Mouse (Mus musculus) common myeloid progenitor, adult 5-6 weeks (primary cell): ENCODE data around the gene Mlana. TPM values are rescaled to one million over a fixed set of nuclear protein-coding genes. Genes with fewer than 3 reads are reported as not detected.

Source experiments
- ATAC-seq: replicated peaks from 2 replicates; pipeline ENCODE4 v1.8.0; 2016; ENCODE audit warnings: low read depth, mild to moderate bottlenecking, moderate TSS enrichment, inconsistent platforms; ENCODE audit not compliant: poor library complexity, severe bottlenecking
- total RNA-seq: library from RNA; stranded (forward); fragments of 200-1000, 187-1606 nt; gene quantifications from 2 replicates; pipeline ENCODE4 v1.2.3, GENCODE M21; 2017

The Mlana gene
- total RNA-seq, 1 experiment from 2014 or later = not detected

- ATAC-seq = no peak
Observed at GRCm38 (mm10) chr19:29672660-29673059, 25.0 kb upstream of the Mlana start.

GRCm38 (mm10) chr19:29674946-29675345 is 22.7 kb upstream of the Mlana start:
- ATAC-seq = no peak

- peak; percentile 78 for ATAC-seq
Observed at GRCm38 (mm10) chr19:29675562-29676078, 22.0 kb upstream of the Mlana start.

- no peak for ATAC-seq
Observed at GRCm38 (mm10) chr19:29676479-29677193, 21.0 kb upstream of the Mlana start.

GRCm38 (mm10) chr19:29678181-29678778 is 19.3 kb upstream of the Mlana start:
- peak; percentile 29; the same call in 1 of the 2 replicates for ATAC-seq

GRCm38 (mm10) chr19:29680182-29681152 is 17.2 kb upstream of the Mlana start:
- ATAC-seq = no peak

- peak; percentile 79 for ATAC-seq
Observed at GRCm38 (mm10) chr19:29683844-29684540, 13.6 kb upstream of the Mlana start.

GRCm38 (mm10) chr19:29695071-29695470 is 2.6 kb upstream of the Mlana start:
- no peak for ATAC-seq

- no peak for ATAC-seq
Observed at GRCm38 (mm10) chr19:29696309-29696708, 1.3 kb upstream of the Mlana start.

- ATAC-seq = no peak
Observed at GRCm38 (mm10) chr19:29696840-29697239, 784 bp upstream of the Mlana start.

- ATAC-seq = no peak
Observed at GRCm38 (mm10) chr19:29701707-29702106, 4.1 kb downstream of the Mlana start.

- ATAC-seq = no peak
Observed at GRCm38 (mm10) chr19:29704436-29704835, 6.8 kb downstream of the Mlana start.

- ATAC-seq = no peak
Observed at GRCm38 (mm10) chr19:29707314-29707898, 9.8 kb downstream of the Mlana start.

GRCm38 (mm10) chr19:29708003-29708402 is 10.4 kb downstream of the Mlana start:
- ATAC-seq = peak; percentile 91

- no peak for ATAC-seq
Observed at GRCm38 (mm10) chr19:29708461-29708860, 10.8 kb downstream of the Mlana start.

GRCm38 (mm10) chr19:29709461-29709860 is 11.8 kb downstream of the Mlana start:
- no peak for ATAC-seq

- ATAC-seq = no peak
Observed at GRCm38 (mm10) chr19:29713451-29713850, 15.8 kb downstream of the Mlana start.

GRCm38 (mm10) chr19:29717854-29718253 is 20.2 kb downstream of the Mlana start:
- no peak for ATAC-seq

GRCm38 (mm10) chr19:29718476-29718875 is 20.9 kb downstream of the Mlana start:
- no peak for ATAC-seq
